Mouse (Mus musculus): ENCODE measurements around the gene Mettl27.

Gene Mettl27

GRCm38 (mm10) chr5:134989741-134990140 is 57.6 kb downstream of the Mettl27 start:
- no peak for DNase-seq

Measured in liver (tissue).